Mouse (Mus musculus) stomach, embryonic 15.5 days (tissue): ENCODE data around the gene Nkx2-5. TPM values are rescaled to one million over a fixed set of nuclear protein-coding genes. Genes with fewer than 3 reads are reported as not detected.

ENCODE experiments used
- ATAC-seq: fragments of 200-750 bp; cut with Nextera tagmentation; 2 replicates; pipeline ENCODE4 v1.8.0; 2017; ENCODE audit warnings: low read depth, moderate number of reproducible peaks, moderate TSS enrichment; ENCODE audit not compliant: insufficient read depth, low FRiP score
- H3K27ac ChIP-seq: fragments of 300-500 bp; sonication (generic); 2 replicates; pipeline ENCODE4 v1.5.1; 2015; ENCODE audit warnings: mild to moderate bottlenecking, inconsistent platforms
- H3K27me3 ChIP-seq: fragments of 300-500 bp; sonication (generic); replicated peaks from 2 replicates; pipeline ENCODE4 v1.6.1; 2015; ENCODE audit warnings: inconsistent platforms
- H3K36me3 ChIP-seq: fragments of 300-500 bp; sonication (generic); 2 replicates; pipeline ENCODE4 v1.6.1; 2015; ENCODE audit warnings: inconsistent platforms
- H3K4me1 ChIP-seq: fragments of 300-500 bp; sonication (generic); 2 replicates; pipeline ENCODE4 v1.6.1; 2015; ENCODE audit warnings: inconsistent platforms
- H3K4me2 ChIP-seq: fragments of 300-500 bp; sonication (generic); 2 replicates; pipeline ENCODE4 v1.6.1; 2015; ENCODE audit warnings: mild to moderate bottlenecking, inconsistent platforms
- H3K4me3 ChIP-seq: fragments of 300-500 bp; sonication (generic); replicated peaks from 2 replicates; pipeline ENCODE4 v1.5.1; 2015; ENCODE audit warnings: inconsistent platforms
- H3K9ac ChIP-seq: fragments of 300-500 bp; sonication (generic); 2 replicates; pipeline ENCODE4 v1.6.1; 2015; ENCODE audit warnings: inconsistent platforms
- H3K9me3 ChIP-seq: fragments of 300-500 bp; sonication (generic); 2 replicates; pipeline ENCODE4 v1.6.1; 2016; ENCODE audit warnings: inconsistent platforms
- WGBS: fragments of 180-500 bp; shearing (Covaris S2); methylation state at CpG from one replicate; pipeline ENCODE4 v1.1.7; 2015; 5-methylcytosine and 5-hydroxymethylcytosine counted together
- polyA plus RNA-seq: library from polyadenylated mRNA; unstranded; fragments of >200 nt; fragmentation: Nextera tagmentation; extraction: Ambion mirVana; gene quantifications from 2 replicates; pipeline ENCODE4 v1.2.1, GENCODE M21; 2015

Gene Nkx2-5
- polyA plus RNA-seq, 1 experiment from 2014 or later, result 9.2 TPM

- 3% methylated on average over 47 of the region's 48 CpGs for WGBS
- Histone ChIP-seq H3K4me2 (peak overlapping the region; percentile 36), H3K9ac (no peak overlapping the region), H3K27ac (no peak overlapping the region; the same call in 1 of the 2 replicates), H3K9me3 (no peaks in the 10 kb centered on the region), H3K4me3 (peak overlapping the region; percentile 32), H3K36me3 (no peaks in the 10 kb centered on the region), H3K27me3 (peaks cover 98% of the 10 kb centered on the region), H3K4me1 (peaks cover 22% of the 10 kb centered on the region)
- no peak for ATAC-seq
These were observed 3.7 kb downstream of the Nkx2-5 start for GRCm38 (mm10) chr17:26840922-26841731.

- ATAC-seq, result no peak
- H3K27me3 ChIP-seq, result peaks cover 99% of the 10 kb centered on the region
- no peak overlapping the region for H3K27ac ChIP-seq
- H3K36me3 ChIP-seq, result no peaks in the 10 kb centered on the region
- no peak overlapping the region for H3K4me2 ChIP-seq
- peaks cover 22% of the 10 kb centered on the region for H3K4me1 ChIP-seq
- WGBS, result 17% methylated on average over 9 of the region's 9 CpGs
- H3K9me3 ChIP-seq, result no peaks in the 10 kb centered on the region
- peak overlapping the region; percentile 32 for H3K4me3 ChIP-seq
- no peak overlapping the region for H3K9ac ChIP-seq
These were observed 4.4 kb downstream of the Nkx2-5 start for GRCm38 (mm10) chr17:26840439-26840780.

- H3K9ac ChIP-seq, result no peak overlapping the region
- no peaks in the 10 kb centered on the region for H3K9me3 ChIP-seq
- peak overlapping the region; percentile 32 for H3K4me3 ChIP-seq
- H3K27ac ChIP-seq, result no peak overlapping the region
- H3K4me2 ChIP-seq, result peak overlapping the region; percentile 48
- no peak for ATAC-seq
- H3K27me3 ChIP-seq, result peaks cover 99% of the 10 kb centered on the region
- 6% methylated on average over 26 of the region's 26 CpGs for WGBS
- H3K4me1 ChIP-seq, result peaks cover 22% of the 10 kb centered on the region
- H3K36me3 ChIP-seq, result no peaks in the 10 kb centered on the region
These were observed 4.9 kb downstream of the Nkx2-5 start for GRCm38 (mm10) chr17:26839718-26840438.

- 1% methylated on average over 87 of the region's 87 CpGs for WGBS
- Histone ChIP-seq H3K9ac (no peak overlapping the region), H3K4me3 (peak overlapping the region; percentile 32), H3K36me3 (no peaks in the 10 kb centered on the region), H3K4me1 (peaks cover 15% of the 10 kb centered on the region), H3K27me3 (peaks cover 99% of the 10 kb centered on the region), H3K9me3 (no peaks in the 10 kb centered on the region), H3K27ac (no peak overlapping the region), H3K4me2 (peak overlapping the region; percentile 48)
- no peak for ATAC-seq
These were observed 5.7 kb downstream of the Nkx2-5 start for GRCm38 (mm10) chr17:26838911-26839717.

GRCm38 (mm10) chr17:26838191-26838910 lies 6.5 kb downstream of the Nkx2-5 start:
- no peaks in the 10 kb centered on the region for H3K9me3 ChIP-seq
- no peak overlapping the region for H3K9ac ChIP-seq
- ATAC-seq, result no peak
- H3K4me2 ChIP-seq, result peak overlapping the region; percentile 48
- no peak overlapping the region for H3K27ac ChIP-seq
- H3K4me3 ChIP-seq, result peak overlapping the region; percentile 32
- H3K36me3 ChIP-seq, result no peaks in the 10 kb centered on the region
- H3K4me1 ChIP-seq, result peaks cover 14% of the 10 kb centered on the region
- WGBS, result 5% methylated on average over 37 of the region's 37 CpGs
- peaks cover 99% of the 10 kb centered on the region for H3K27me3 ChIP-seq

- Histone ChIP-seq H3K4me1 (peaks cover 14% of the 10 kb centered on the region), H3K36me3 (no peaks in the 10 kb centered on the region), H3K4me2 (peak overlapping the region; percentile 11; the same call in 1 of the 2 replicates), H3K4me3 (peak overlapping the region; percentile 32), H3K27ac (no peak overlapping the region), H3K27me3 (peaks cover 91% of the 10 kb centered on the region), H3K9me3 (no peaks in the 10 kb centered on the region), H3K9ac (no peak overlapping the region)
- ATAC-seq, result no peak
- 6% methylated on average over 7 of the region's 7 CpGs for WGBS
These were observed 7.2 kb downstream of the Nkx2-5 start for GRCm38 (mm10) chr17:26837546-26837985.

GRCm38 (mm10) chr17:26836786-26837545 lies 7.8 kb downstream of the Nkx2-5 start:
- peak overlapping the region; percentile 32 for H3K4me3 ChIP-seq
- H3K36me3 ChIP-seq, result no peaks in the 10 kb centered on the region
- H3K9me3 ChIP-seq, result no peaks in the 10 kb centered on the region
- ATAC-seq, result no peak
- no peak overlapping the region for H3K27ac ChIP-seq
- peak overlapping the region; percentile 11; the same call in 1 of the 2 replicates for H3K4me2 ChIP-seq
- H3K9ac ChIP-seq, result no peak overlapping the region
- peaks cover 14% of the 10 kb centered on the region for H3K4me1 ChIP-seq
- WGBS, result 7% methylated on average over 19 of the region's 19 CpGs
- peaks cover 85% of the 10 kb centered on the region for H3K27me3 ChIP-seq

GRCm38 (mm10) chr17:26836377-26836776 lies 8.4 kb downstream of the Nkx2-5 start:
- Histone ChIP-seq H3K27me3 (peaks cover 79% of the 10 kb centered on the region), H3K9me3 (no peaks in the 10 kb centered on the region), H3K27ac (no peak overlapping the region), H3K4me3 (no peak overlapping the region), H3K9ac (no peak overlapping the region), H3K36me3 (no peaks in the 10 kb centered on the region), H3K4me2 (no peak overlapping the region), H3K4me1 (peaks cover 14% of the 10 kb centered on the region)
- 32% methylated on average over 5 of the region's 5 CpGs for WGBS
- no peak for ATAC-seq

- Histone ChIP-seq H3K27me3 (peaks cover 76% of the 10 kb centered on the region), H3K9me3 (no peaks in the 10 kb centered on the region), H3K4me1 (peaks cover 12% of the 10 kb centered on the region), H3K4me2 (no peak overlapping the region), H3K9ac (no peak overlapping the region), H3K27ac (no peak overlapping the region), H3K36me3 (no peaks in the 10 kb centered on the region), H3K4me3 (no peak overlapping the region)
- WGBS, result 18% methylated on average over 8 of the region's 8 CpGs
- ATAC-seq, result no peak
These were observed 8.9 kb downstream of the Nkx2-5 start for GRCm38 (mm10) chr17:26835956-26836355.

- no peak overlapping the region for H3K27ac ChIP-seq
- H3K4me1 ChIP-seq, result peaks cover 12% of the 10 kb centered on the region
- H3K4me3 ChIP-seq, result no peak overlapping the region
- 49% methylated on average over 9 of the region's 9 CpGs for WGBS
- ATAC-seq, result no peak
- H3K4me2 ChIP-seq, result no peak overlapping the region
- H3K27me3 ChIP-seq, result peaks cover 70% of the 10 kb centered on the region
- H3K9me3 ChIP-seq, result no peaks in the 10 kb centered on the region
- H3K9ac ChIP-seq, result no peak overlapping the region
- no peaks in the 10 kb centered on the region for H3K36me3 ChIP-seq
These were observed 9.6 kb downstream of the Nkx2-5 start for GRCm38 (mm10) chr17:26834966-26835755.
